Mouse (Mus musculus) E14TG2a.4 (cell line): ENCODE data around the gene P4ha1.

Source experiments
- CTCF ChIP-seq: conservative IDR thresholded peaks from 2 replicates; pipeline ENCODE4 v1.5.1; 2014; ENCODE audit warnings: low read length
- POU5F1 ChIP-seq: IDR thresholded peaks from 2 replicates; pipeline ENCODE4 v1.6.1; 2014; ENCODE audit warnings: low read length, borderline replicate concordance

- TF ChIP-seq CTCF = no peak
- no peak for TF ChIP-seq POU5F1
These were observed 4.2 kb downstream of the P4ha1 start for GRCm38 (mm10) chr10:59327316-59327710.
